Mouse (Mus musculus) cerebellum, postnatal 14 days (tissue): Measurements from ENCODE around the gene Gtf3a.
"Not testable (repeated sequence)": the region's sequence is repeated elsewhere in the genome, so short reads cannot be mapped to it uniquely, and the experiment has no call there.

Source experiments
- DNase-seq, 2 experiments: peaks; one replicate each; pipeline ENCODE4 v3.0.0; 2021; ENCODE audit warnings: mixed read lengths in 2 of 2

Gtf3a gene

DNA sequence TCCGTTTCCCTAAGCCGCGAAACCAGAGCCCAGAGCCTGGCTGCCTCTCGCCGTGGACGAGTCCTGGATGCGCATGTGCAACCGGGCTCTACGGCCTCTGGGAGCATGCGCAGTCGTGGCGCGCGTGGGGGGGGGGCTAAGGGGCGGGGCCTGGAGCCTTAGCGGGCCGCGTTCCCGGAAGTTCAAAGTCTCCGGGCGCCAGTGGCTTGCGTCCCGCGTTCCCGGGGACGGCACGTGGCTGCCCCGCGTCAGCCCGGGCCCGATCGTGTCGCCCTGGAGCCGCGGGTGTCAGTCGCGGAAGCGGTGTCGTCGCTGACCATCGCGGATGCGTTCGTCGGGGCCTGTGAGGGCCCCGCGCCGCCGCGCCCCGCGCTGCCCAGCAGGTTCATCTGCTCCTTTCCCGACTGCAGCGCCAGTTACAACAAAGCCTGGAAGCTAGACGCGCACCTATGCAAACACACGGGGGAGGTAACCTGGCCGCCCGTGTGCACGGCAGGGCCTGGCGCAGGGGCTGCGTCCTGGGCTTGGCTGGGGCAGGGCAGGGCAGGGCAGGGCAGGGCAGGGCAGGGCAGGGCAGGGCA is at the start of gene Gtf3a:
Gene Gtf3a, plus strand, starts transcription at position 150 of the 581 bp plus-strand sequence.
- peak; percentile 86 to 89 for DNase-seq

GRCm38 (mm10) chr5:146900331-146900730 is 48.1 kb upstream of the Gtf3a start:
- no peak for DNase-seq

DNA sequence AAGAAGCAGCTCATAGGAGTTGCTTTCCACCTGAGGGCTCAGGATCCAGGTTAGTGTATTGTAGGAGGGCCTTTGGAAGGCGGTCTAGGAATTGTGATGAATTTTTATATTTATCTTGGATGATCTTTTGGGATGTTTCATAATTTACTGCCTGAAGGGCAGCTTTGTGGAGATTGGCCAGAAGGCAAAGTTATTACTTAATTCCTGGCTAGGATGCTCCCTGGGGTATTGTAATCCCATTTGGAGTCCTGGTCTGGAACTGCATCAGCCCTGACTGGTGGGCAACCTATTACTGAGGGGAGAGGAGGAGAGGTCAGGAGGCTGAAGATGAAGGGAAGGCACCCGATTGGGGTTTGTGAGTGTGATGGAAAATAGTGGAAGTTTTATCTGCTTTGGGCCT is 47.0 kb upstream of the Gtf3a start:
- no peak for DNase-seq

- peak; percentile 88 to 90 for DNase-seq
These were observed 44.1 kb upstream of the Gtf3a start for GRCm38 (mm10) chr5:146904404-146904803.

DNA sequence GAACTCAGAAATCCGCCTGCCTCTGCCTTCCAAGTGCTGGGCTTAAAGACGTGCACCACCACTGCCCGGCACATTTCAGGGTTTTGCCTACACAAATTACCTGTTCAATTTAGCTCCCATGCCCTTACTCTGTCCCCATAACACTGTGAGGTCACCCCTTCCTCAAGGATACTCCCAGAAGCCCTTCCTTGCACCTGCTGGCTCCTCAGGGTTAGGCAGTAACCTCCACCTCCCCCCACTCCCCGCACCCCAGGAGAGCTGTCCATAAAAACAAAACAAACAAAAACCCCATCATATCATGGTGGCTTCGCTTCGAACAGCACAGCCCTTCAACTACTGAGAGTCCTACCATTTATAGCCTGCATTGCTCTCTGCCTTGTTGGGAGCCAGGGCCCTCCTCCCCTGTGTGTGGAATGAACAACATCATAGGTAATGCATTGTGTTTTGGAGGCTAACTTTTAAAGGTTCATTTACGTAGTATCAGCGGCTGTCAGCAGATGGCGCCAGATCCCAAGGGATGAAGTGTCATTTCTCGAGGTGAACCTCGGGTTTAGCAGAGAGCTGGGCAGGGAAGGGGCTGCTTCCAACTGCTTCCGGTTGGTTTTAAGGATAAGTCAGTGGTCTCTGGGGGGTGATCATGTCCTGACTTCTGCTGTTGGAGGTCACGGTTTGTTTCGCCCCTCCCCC is 42.8 kb upstream of the Gtf3a start:
- peak; percentile 87 to 93 for DNase-seq

DNA sequence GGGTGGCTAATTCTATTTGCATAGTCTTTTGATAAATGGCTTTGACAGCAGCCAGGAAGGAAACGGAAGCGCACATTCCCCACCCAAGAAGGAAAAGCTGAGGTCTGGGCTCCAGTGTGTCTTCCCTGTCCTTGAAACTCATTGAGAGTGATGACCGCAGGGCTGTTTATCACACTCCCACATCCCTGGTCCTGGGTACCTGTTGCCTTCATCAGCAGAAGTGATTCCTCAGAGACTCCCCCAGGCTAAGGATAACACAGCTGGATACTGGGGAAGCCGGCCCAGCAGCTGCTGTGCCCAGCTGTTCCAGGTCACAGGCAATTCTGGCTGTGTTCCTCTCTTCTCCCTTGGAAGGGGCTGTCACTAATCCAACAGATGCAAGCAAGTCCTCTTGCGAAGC is 40.9 kb upstream of the Gtf3a start:
- DNase-seq: no peak

GRCm38 (mm10) chr5:146908629-146909028 is 39.8 kb upstream of the Gtf3a start:
- no peak for DNase-seq

DNA sequence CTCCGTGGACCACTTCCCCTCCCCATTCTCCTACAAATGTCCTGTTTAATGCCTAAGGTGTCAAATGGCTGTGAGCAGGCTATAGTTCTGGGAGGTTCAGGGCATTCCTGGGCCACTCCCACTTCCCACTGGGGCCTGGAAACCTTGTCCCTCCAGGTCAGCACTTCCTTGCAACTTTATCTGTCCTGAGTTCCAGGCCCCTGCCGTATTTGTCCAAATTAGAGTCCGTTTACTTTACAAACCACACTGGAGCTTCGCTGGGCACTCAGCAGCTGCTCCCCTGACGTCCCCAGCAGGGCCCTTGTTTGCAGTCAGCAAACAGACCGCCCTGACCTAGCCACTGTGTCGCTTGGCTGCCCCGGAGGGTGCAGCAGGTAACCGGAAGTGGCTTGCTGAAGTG is 36.3 kb upstream of the Gtf3a start:
- no peak for DNase-seq

GRCm38 (mm10) chr5:146913355-146913754 is 35.1 kb upstream of the Gtf3a start:
- no peak for DNase-seq

GRCm38 (mm10) chr5:146914088-146914766 is 34.2 kb upstream of the Gtf3a start:
- DNase-seq: peak; percentile 83 to 87

- DNase-seq: peak in 1 of 2 experiments; percentile 32
These were observed 32.2 kb upstream of the Gtf3a start for GRCm38 (mm10) chr5:146916273-146916672.

DNA sequence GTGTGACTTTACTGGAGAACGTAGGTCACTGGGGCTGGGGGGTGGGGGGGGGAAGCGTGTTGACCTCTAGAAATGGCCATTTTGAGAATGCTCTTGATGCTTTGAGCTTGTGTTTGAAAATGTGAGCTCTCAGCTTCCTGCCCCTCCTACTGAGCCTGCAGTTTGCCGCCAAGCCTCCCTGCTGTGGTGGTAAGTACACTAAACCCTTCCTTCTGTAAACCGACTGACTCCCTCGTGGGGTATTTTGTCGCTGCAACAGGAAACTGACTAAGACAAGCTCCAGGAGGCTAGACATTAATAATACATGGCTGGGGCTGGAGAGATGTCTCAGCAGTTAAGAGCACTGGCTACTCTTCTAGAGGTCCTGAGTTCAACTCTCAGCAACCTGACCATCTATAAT is 31.7 kb upstream of the Gtf3a start:
- DNase-seq: no peak

DNA sequence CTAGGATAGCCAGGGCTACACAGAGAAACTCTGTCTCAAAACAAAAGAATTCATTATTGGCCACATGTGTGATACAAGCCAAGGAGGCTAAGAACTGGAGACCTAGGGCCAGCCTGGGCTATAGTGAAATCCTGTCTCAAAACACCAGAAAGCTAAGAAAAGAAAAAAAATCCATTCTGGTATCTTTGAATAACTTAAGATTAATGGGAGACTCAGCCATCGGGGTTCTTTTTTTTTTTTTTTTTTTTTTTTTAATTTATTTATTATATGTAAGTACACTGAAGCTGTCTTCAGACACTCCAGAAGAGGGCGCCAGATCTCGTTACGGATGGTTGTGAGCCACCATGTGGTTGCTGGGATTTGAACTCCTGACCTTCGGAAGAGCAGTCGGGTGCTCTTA is 31.1 kb upstream of the Gtf3a start:
- not testable (repeated sequence) for DNase-seq

GRCm38 (mm10) chr5:146919874-146920273 is 28.6 kb upstream of the Gtf3a start:
- DNase-seq: no peak

GRCm38 (mm10) chr5:146920314-146921161 is 27.9 kb upstream of the Gtf3a start:
- no peak for DNase-seq

- no peak for DNase-seq
These were observed 27.2 kb upstream of the Gtf3a start for GRCm38 (mm10) chr5:146921224-146921623.

GRCm38 (mm10) chr5:146923547-146923946 is 24.9 kb upstream of the Gtf3a start:
- DNase-seq: no peak

GRCm38 (mm10) chr5:146926673-146927072 is 21.8 kb upstream of the Gtf3a start:
- no peak for DNase-seq

DNA sequence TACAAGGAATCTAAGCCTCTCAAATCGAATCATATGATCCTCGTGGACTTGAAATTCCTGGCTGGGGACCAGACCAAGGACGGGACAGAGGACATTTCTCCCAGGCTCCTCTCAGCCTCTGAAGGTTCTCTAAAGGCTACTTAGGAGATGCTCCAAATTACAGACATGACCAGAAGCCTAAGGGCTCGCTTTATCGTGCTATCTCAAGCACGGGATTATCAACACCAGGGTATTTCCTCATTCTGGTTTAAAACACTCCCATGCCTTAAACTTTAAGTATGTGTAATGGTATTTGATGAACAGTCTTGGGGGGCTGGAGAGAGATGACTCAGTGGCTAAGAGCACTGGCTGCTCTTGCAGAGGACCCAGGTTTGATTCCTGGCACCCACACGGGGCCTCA is 17.0 kb upstream of the Gtf3a start:
- DNase-seq: no peak

- DNase-seq: no peak
These were observed 16.4 kb upstream of the Gtf3a start for GRCm38 (mm10) chr5:146931904-146932553.

GRCm38 (mm10) chr5:146933466-146933865 is 15.0 kb upstream of the Gtf3a start:
- no peak for DNase-seq
